Mouse (Mus musculus): Measurements from ENCODE around the gene Klk8. TPM values are rescaled to one million over a fixed set of nuclear protein-coding genes. Genes with fewer than 3 reads are reported as not detected.

Klk8 gene
- polyA plus RNA-seq, 1 experiment from 2014 or later: 7.6 TPM

DNA sequence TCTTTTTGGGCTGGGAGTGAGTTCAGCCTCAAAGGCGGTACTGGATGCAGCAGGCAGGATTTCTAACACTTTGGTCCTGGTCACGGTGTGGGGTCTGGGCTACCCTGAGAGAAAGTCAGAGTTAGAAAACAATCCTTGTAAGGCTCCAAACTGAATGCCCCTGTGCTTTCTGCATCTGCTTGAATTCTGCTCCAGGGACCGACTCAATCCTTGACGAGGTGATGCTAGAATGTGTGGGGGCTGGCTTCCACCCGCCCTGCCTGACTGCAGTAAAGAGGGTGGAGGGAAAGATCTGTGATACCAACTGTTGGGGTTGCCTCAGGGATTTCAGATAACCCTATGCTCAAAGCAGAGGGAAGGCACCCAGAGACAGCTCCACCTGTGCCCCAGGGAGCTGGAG lies 13.6 kb downstream of the Klk8 start, which contains the start of gene Klk7:
TSS of gene Klk7 (plus strand) at position 301 of the 400 bp plus-strand sequence.
- ATAC-seq (ENCODE audit: low read depth): no peak
- WGBS: 65% methylated on average over 5 of the region's 5 CpGs
- H3K36me3 ChIP-seq (ENCODE audit: control insufficient read depth, insufficient read depth, low read length): no peaks in the 10 kb centered on the region
- no peak within 1 kb of the TSS for H3K4me2 ChIP-seq (ENCODE audit: low read depth, low read length)
- no peaks in the 10 kb centered on the region for H3K4me1 ChIP-seq (ENCODE audit: control insufficient read depth, insufficient read depth, low read length)
- no peaks in the 10 kb centered on the region for H3K9me3 ChIP-seq (ENCODE audit: control insufficient read depth, low read length)
- no peak within 1 kb of the TSS for H3K9ac ChIP-seq (replicated peaks; ENCODE audit: low read depth, low read length)
- no peaks in the 10 kb centered on the region for H3K27me3 ChIP-seq (ENCODE audit: control insufficient read depth, insufficient read depth, low read length)
- no peak within 1 kb of the TSS for H3K27ac ChIP-seq (ENCODE audit: low read depth, low read length)
- H3K4me3 ChIP-seq (ENCODE audit: low read depth, low read length): no peak within 1 kb of the TSS

DNA sequence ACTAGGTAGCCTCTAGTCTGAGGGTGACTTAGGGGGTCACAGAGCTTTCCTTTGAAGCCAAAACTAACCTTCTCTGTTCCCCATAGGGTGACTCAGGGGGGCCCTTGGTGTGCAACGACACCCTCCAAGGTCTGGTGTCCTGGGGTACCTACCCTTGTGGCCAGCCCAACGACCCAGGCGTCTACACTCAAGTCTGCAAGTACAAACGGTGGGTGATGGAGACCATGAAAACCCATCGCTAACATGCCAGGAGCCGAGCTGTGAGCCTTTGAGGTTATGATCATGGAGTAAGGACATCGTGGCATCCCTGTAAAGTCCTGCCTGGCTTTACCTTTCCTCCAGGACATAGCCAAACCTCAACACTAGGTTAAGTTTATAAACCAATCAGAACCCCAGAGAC lies 17.8 kb downstream of the Klk8 start:
- Histone ChIP-seq H3K27me3 (ENCODE audit: control insufficient read depth, insufficient read depth, low read length) (no peaks in the 10 kb centered on the region), H3K36me3 (ENCODE audit: control insufficient read depth, insufficient read depth, low read length) (no peaks in the 10 kb centered on the region), H3K4me1 (ENCODE audit: control insufficient read depth, insufficient read depth, low read length) (no peaks in the 10 kb centered on the region), H3K27ac (ENCODE audit: low read depth, low read length) (no peak overlapping the region), H3K4me2 (ENCODE audit: low read depth, low read length) (no peak overlapping the region), H3K9me3 (ENCODE audit: control insufficient read depth, low read length) (no peaks in the 10 kb centered on the region), H3K4me3 (ENCODE audit: low read depth, low read length) (no peak overlapping the region), H3K9ac (replicated peaks; ENCODE audit: low read depth, low read length) (no peak overlapping the region)
- WGBS: 88% methylated on average over 7 of the region's 7 CpGs
- no peak for ATAC-seq (ENCODE audit: low read depth)

DNA sequence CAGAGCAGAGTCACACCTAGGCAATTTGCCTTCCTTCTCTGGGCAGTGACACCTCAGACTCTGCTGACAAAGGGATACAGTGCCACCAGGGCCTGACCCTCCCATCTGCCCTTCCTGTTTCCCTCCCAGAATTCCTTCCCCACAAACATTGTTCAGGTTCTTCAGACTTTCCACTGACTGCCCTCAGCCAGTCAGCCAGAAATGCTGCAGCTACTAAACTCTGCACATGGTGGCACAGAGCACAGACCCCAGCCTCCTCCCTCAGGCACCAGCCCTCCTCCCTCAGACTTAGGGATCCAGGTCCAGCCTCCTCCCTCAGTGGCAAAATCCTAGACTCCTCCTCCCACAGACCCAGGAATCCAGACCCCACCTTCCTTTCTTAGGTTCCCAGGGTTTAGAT lies 19.4 kb downstream of the Klk8 start:
- no peaks in the 10 kb centered on the region for H3K27me3 ChIP-seq (ENCODE audit: control insufficient read depth, insufficient read depth, low read length)

DNA sequence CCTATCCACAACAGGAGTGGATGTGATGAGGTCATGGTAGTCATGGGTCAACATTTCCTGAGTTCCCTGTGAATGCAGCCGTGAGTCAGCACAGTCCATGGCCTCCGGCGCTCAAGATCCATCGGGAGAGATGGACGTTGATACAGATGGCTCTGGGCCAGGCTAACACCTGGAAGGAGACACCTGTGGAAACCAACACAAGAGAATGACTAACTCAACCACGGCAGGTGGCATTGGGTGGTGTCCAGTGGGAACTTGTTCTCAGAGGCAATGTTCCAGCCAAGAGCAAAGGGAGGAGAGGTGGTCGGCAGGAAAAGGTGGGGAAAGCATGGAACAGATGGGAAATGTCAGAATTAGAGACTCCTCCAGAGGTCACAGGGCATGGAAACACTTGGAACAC lies 24.2 kb downstream of the Klk8 start:
- Histone ChIP-seq H3K9me3 (ENCODE audit: control insufficient read depth, low read length) (no peaks in the 10 kb centered on the region), H3K27me3 (ENCODE audit: control insufficient read depth, insufficient read depth, low read length) (no peaks in the 10 kb centered on the region), H3K9ac (replicated peaks; ENCODE audit: low read depth, low read length) (no peak overlapping the region), H3K36me3 (ENCODE audit: control insufficient read depth, insufficient read depth, low read length) (no peaks in the 10 kb centered on the region), H3K27ac (ENCODE audit: low read depth, low read length) (no peak overlapping the region), H3K4me2 (ENCODE audit: low read depth, low read length) (no peak overlapping the region), H3K4me1 (ENCODE audit: control insufficient read depth, insufficient read depth, low read length) (no peaks in the 10 kb centered on the region), H3K4me3 (ENCODE audit: low read depth, low read length) (no peak overlapping the region)
- no peak for ATAC-seq (ENCODE audit: low read depth)
- 96% methylated on average over 7 of the region's 7 CpGs for WGBS

More for the DNA sequence above, 19.4 kb downstream of the Klk8 start:
- H3K36me3 ChIP-seq (ENCODE audit: control insufficient read depth, insufficient read depth, low read length): no peaks in the 10 kb centered on the region
- H3K4me1 ChIP-seq (ENCODE audit: control insufficient read depth, insufficient read depth, low read length): no peaks in the 10 kb centered on the region
- no peak overlapping the region for H3K4me3 ChIP-seq (ENCODE audit: low read depth, low read length)
- no peak for ATAC-seq (ENCODE audit: low read depth)
- no peak overlapping the region for H3K27ac ChIP-seq (ENCODE audit: low read depth, low read length)
- H3K9ac ChIP-seq (replicated peaks; ENCODE audit: low read depth, low read length): no peak overlapping the region
- H3K4me2 ChIP-seq (ENCODE audit: low read depth, low read length): no peak overlapping the region
- no peaks in the 10 kb centered on the region for H3K9me3 ChIP-seq (ENCODE audit: control insufficient read depth, low read length)

DNA sequence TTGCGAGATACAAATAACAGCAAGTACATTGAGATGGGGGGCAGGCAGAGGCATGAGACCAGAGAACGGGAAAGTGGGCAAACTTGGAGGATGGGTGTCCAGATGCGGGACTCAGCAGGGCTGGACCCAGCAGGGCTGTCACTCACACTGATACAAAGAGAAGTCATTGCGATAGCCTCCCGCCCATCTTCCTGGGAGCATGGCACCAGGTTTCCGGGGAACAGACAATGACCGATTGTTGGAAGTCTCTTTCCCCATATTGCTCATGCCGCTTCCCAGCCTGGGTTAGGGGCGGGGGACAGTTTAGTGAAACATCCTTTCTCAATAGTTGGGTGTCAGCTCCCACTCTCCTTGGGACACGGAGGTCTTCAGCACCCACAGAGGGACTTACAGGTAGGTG lies 26.8 kb downstream of the Klk8 start, which contains the start of gene Klk6:
TSS of gene Klk6 (plus strand) at position 301 of the 400 bp plus-strand sequence.
- H3K9ac ChIP-seq (replicated peaks; ENCODE audit: low read depth, low read length): no peak within 1 kb of the TSS
- H3K27me3 ChIP-seq (ENCODE audit: control insufficient read depth, insufficient read depth, low read length): no peaks in the 10 kb centered on the region
- H3K36me3 ChIP-seq (ENCODE audit: control insufficient read depth, insufficient read depth, low read length): no peaks in the 10 kb centered on the region
- no peak for ATAC-seq (ENCODE audit: low read depth)
- no peaks in the 10 kb centered on the region for H3K9me3 ChIP-seq (ENCODE audit: control insufficient read depth, low read length)
- no peaks in the 10 kb centered on the region for H3K4me1 ChIP-seq (ENCODE audit: control insufficient read depth, insufficient read depth, low read length)
- H3K4me3 ChIP-seq (ENCODE audit: low read depth, low read length): no peak within 1 kb of the TSS
- H3K27ac ChIP-seq (ENCODE audit: low read depth, low read length): no peak within 1 kb of the TSS
- 80% methylated on average over 10 of the region's 10 CpGs for WGBS
- H3K4me2 ChIP-seq (ENCODE audit: low read depth, low read length): no peak within 1 kb of the TSS

DNA sequence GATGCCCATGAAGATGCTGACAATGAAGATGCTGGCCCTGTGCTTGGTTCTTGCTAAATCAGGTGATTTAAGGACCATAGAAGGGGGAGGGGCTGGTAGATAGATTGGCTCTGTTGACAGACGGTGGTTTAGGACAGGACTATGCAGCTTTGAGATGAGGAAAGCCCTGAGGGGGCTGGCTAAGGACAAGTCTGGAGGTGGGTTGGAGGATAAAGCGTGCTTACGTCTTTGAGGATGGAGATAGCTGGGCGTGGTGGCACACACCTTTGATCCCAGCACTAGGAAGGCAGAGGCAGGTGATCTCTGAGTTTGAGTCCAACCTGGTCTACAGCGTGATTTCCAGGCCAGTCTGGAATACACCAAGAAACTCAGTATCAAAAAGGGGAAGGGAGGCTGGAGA lies 28.7 kb downstream of the Klk8 start:
- WGBS: 88% methylated on average over 5 of the region's 5 CpGs
- Histone ChIP-seq H3K4me3 (ENCODE audit: low read depth, low read length) (no peak overlapping the region), H3K9me3 (ENCODE audit: control insufficient read depth, low read length) (no peaks in the 10 kb centered on the region), H3K27ac (ENCODE audit: low read depth, low read length) (no peak overlapping the region), H3K4me2 (ENCODE audit: low read depth, low read length) (no peak overlapping the region), H3K9ac (replicated peaks; ENCODE audit: low read depth, low read length) (no peak overlapping the region), H3K36me3 (ENCODE audit: control insufficient read depth, insufficient read depth, low read length) (no peaks in the 10 kb centered on the region), H3K27me3 (ENCODE audit: control insufficient read depth, insufficient read depth, low read length) (no peaks in the 10 kb centered on the region), H3K4me1 (ENCODE audit: control insufficient read depth, insufficient read depth, low read length) (no peaks in the 10 kb centered on the region)
- ATAC-seq (ENCODE audit: low read depth): no peak

DNA sequence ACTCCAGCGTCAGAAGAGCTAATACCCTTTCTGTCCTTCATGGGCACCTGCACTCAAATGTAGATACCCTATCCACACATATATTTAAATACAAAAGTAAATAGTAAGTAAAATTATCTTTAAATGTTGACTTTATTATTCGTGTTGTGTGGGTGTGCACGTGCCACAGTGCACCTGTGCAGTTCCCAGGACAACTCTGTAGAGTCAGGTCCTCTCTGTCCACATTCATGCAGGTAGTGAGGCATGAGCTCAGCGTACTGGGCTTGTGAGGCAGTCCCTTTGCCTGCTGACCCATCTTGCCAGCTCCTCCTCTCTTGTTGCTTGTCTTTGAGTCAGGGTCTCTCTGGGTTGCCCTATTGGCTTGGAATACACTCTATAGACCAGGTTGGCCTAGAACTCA lies 30.3 kb downstream of the Klk8 start:
- no peak for ATAC-seq (ENCODE audit: low read depth)
- Histone ChIP-seq H3K4me2 (ENCODE audit: low read depth, low read length) (no peak overlapping the region), H3K9me3 (ENCODE audit: control insufficient read depth, low read length) (no peaks in the 10 kb centered on the region), H3K4me1 (ENCODE audit: control insufficient read depth, insufficient read depth, low read length) (no peaks in the 10 kb centered on the region), H3K9ac (replicated peaks; ENCODE audit: low read depth, low read length) (no peak overlapping the region), H3K27ac (ENCODE audit: low read depth, low read length) (no peak overlapping the region), H3K4me3 (ENCODE audit: low read depth, low read length) (no peak overlapping the region), H3K27me3 (ENCODE audit: control insufficient read depth, insufficient read depth, low read length) (no peaks in the 10 kb centered on the region), H3K36me3 (ENCODE audit: control insufficient read depth, insufficient read depth, low read length) (no peaks in the 10 kb centered on the region)
- WGBS: 85% methylated on average over 4 of the region's 4 CpGs

DNA sequence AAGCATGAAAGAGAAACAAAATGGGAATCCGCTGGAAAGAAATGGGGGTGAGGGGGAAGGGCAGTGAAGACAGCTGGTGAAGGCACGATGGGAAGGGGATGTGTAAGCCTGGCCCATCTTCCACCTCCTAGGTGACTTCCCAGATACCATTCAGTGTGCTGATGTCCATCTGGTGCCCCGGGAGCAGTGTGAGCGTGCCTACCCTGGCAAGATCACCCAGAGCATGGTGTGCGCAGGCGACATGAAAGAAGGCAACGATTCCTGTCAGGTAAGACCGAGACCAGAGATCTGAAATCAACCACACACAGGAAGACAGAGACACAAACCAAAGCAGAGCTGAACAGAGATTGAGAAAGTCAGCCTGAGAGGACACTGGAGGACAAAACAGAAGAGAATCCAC lies 31.6 kb downstream of the Klk8 start:
- Histone ChIP-seq H3K4me2 (ENCODE audit: low read depth, low read length) (no peak overlapping the region), H3K36me3 (ENCODE audit: control insufficient read depth, insufficient read depth, low read length) (no peaks in the 10 kb centered on the region), H3K27me3 (ENCODE audit: control insufficient read depth, insufficient read depth, low read length) (no peaks in the 10 kb centered on the region), H3K4me1 (ENCODE audit: control insufficient read depth, insufficient read depth, low read length) (no peaks in the 10 kb centered on the region), H3K9me3 (ENCODE audit: control insufficient read depth, low read length) (no peaks in the 10 kb centered on the region), H3K4me3 (ENCODE audit: low read depth, low read length) (no peak overlapping the region), H3K9ac (replicated peaks; ENCODE audit: low read depth, low read length) (no peak overlapping the region), H3K27ac (ENCODE audit: low read depth, low read length) (no peak overlapping the region)
- WGBS: 95% methylated on average over 8 of the region's 8 CpGs
- ATAC-seq (ENCODE audit: low read depth): no peak

DNA sequence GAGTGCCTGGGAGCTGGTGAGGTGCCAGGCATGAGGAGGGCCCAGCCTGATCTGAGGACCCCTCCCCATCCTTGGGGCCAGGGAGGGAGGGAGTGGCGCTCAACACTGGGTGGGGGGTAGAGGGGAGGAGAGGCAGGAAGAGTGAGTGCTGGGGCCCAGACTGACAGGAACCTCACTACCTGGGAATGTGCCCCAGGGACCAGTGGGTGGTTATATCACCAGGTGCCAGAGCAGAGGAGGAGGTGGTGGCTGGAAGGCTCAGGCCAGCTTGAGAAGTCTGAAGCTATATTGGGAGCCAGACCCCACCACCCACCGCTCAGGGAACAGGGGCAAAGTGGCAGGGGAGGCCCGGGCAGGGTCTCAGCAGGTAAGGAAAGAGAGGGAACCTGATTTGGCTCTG lies 44.3 kb downstream of the Klk8 start, which contains the start of gene Klk5:
TSS of gene Klk5 (plus strand) at position 271 of the 400 bp plus-strand sequence.
- Histone ChIP-seq H3K36me3 (ENCODE audit: control insufficient read depth, insufficient read depth, low read length) (no peaks in the 10 kb centered on the region), H3K4me2 (ENCODE audit: low read depth, low read length) (no peak within 1 kb of the TSS), H3K4me1 (ENCODE audit: control insufficient read depth, insufficient read depth, low read length) (no peaks in the 10 kb centered on the region), H3K9ac (replicated peaks; ENCODE audit: low read depth, low read length) (no peak within 1 kb of the TSS), H3K27ac (ENCODE audit: low read depth, low read length) (no peak within 1 kb of the TSS), H3K27me3 (ENCODE audit: control insufficient read depth, insufficient read depth, low read length) (no peaks in the 10 kb centered on the region), H3K9me3 (ENCODE audit: control insufficient read depth, low read length) (no peaks in the 10 kb centered on the region), H3K4me3 (ENCODE audit: low read depth, low read length) (no peak within 1 kb of the TSS)
- WGBS: 71% methylated on average over 3 of the region's 3 CpGs
- no peak for ATAC-seq (ENCODE audit: low read depth)

DNA sequence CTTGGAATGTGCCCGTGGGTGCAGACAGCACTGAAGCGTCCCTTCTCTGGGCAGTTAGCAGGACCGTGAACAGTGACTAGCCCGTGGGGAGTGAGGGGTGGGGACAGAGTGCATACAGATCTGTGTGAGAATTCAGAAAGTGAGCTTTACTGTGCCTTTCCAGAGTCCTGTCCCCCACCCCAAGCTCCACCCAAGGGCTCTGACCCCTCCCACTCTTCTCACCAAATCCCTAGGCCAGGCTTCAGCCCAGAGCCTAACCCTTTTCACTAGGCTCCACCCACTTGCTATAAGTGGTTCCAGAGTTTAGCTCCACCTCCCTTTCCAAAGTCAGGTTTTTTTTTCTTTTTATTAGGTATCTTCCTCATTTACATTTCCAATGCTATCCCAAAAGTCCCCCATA lies 46.4 kb downstream of the Klk8 start:
- ATAC-seq (ENCODE audit: low read depth): no peak
- Histone ChIP-seq H3K4me3 (ENCODE audit: low read depth, low read length) (no peak overlapping the region), H3K9me3 (ENCODE audit: control insufficient read depth, low read length) (no peaks in the 10 kb centered on the region), H3K27ac (ENCODE audit: low read depth, low read length) (no peak overlapping the region), H3K4me1 (ENCODE audit: control insufficient read depth, insufficient read depth, low read length) (no peaks in the 10 kb centered on the region), H3K36me3 (ENCODE audit: control insufficient read depth, insufficient read depth, low read length) (no peaks in the 10 kb centered on the region), H3K9ac (replicated peaks; ENCODE audit: low read depth, low read length) (no peak overlapping the region), H3K4me2 (ENCODE audit: low read depth, low read length) (no peak overlapping the region), H3K27me3 (ENCODE audit: control insufficient read depth, insufficient read depth, low read length) (no peaks in the 10 kb centered on the region)
- 91% methylated on average over 4 of the region's 4 CpGs for WGBS

Measured in neural tube, embryonic 14.5 days (tissue).